Mouse (Mus musculus): ENCODE data around the gene Hnrnpul2. TPM values are rescaled to one million over a fixed set of nuclear protein-coding genes. Genes with fewer than 3 reads are reported as not detected.

Hnrnpul2 gene
- polyA plus RNA-seq (2015; fragmentation: Nextera tagmentation; extraction: Ambion mirVana), result 3.2 and 3.3 TPM in 2 replicates

GRCm38 (mm10) chr19:8819596-8820423 is at the start of gene Hnrnpul2:
Gene Hnrnpul2, plus strand, starts transcription at chr19:8820010.
- WGBS, result under 1% methylated on average over 81 of the region's 83 CpGs

DNA sequence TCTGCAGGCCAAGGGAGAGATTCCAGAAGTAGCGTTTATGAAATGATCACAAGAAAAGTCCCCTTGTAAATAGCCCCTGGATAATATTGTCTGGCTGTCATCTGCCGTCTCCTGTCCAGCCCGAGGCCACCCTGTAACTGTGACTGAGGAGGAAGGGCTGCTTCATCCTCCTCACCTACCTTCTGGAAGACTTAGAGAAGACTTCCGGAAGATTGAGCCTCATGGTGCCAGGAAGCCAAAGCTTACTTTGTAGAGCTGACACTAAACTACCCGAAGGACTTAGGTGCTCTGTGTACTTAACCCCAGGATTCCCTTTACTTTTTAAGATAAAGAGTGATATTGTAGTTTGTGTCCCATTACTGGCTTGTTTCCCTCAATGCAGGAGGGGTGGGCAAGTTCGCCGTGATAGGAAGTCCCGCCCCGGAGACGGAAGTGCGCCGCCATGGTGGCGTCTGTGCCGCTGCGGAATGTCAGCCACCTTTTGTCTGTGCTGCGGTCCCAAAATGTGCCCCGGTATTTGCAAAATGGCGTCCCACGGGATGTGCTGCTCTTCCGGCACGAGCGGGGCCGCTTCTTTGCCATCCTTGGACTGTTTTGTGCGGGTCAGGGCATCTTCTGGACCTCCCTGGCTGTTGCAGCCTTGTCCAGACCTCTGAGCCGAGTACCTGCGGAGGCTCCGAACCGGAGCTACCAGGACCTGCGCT is 49.1 kb upstream of the Hnrnpul2 start, which contains the start of gene Tmem223:
Tmem223 (plus strand) TSS at position 430 of the 704 bp plus-strand sequence.
- Histone ChIP-seq H3K9ac (ENCODE audit: low read length) (peak within 1 kb of the TSS; percentile 98), H3K4me2 (ENCODE audit: low read depth, low read length) (peak within 1 kb of the TSS; percentile 86), H3K27ac (ENCODE audit: low read length) (peak within 1 kb of the TSS; percentile 90), H3K27me3 (ENCODE audit: control insufficient read depth, insufficient read depth, low read length) (no peaks in the 10 kb centered on the region), H3K4me1 (ENCODE audit: control insufficient read depth, insufficient read depth, low read length) (peaks cover 24% of the 10 kb centered on the region), H3K36me3 (ENCODE audit: control insufficient read depth, insufficient read depth) (peaks cover 49% of the 10 kb centered on the region), H3K4me3 (ENCODE audit: low read length) (peak within 1 kb of the TSS; percentile 90), H3K9me3 (replicated peaks; ENCODE audit: control insufficient read depth, low read length) (no peaks in the 10 kb centered on the region)
- no peak for ATAC-seq (replicated peaks; ENCODE audit: extremely low read depth, insufficient read depth, low FRiP score)
- 17% methylated on average over 29 of the region's 29 CpGs for WGBS

More at GRCm38 (mm10) chr19:8819596-8820423, at the start of gene Hnrnpul2:
- H3K9me3 ChIP-seq (replicated peaks; ENCODE audit: control insufficient read depth, low read length), result no peaks in the 10 kb centered on the region
- peaks cover 30% of the 10 kb centered on the region for H3K36me3 ChIP-seq (ENCODE audit: control insufficient read depth, insufficient read depth)
- peak within 1 kb of the TSS; percentile 100 for H3K27ac ChIP-seq (ENCODE audit: low read length)
- ATAC-seq (replicated peaks; ENCODE audit: extremely low read depth, insufficient read depth, low FRiP score), result peak; percentile 94
- no peaks in the 10 kb centered on the region for H3K27me3 ChIP-seq (ENCODE audit: control insufficient read depth, insufficient read depth, low read length)
- H3K9ac ChIP-seq (ENCODE audit: low read length), result peak within 1 kb of the TSS; percentile 98
- H3K4me1 ChIP-seq (ENCODE audit: control insufficient read depth, insufficient read depth, low read length), result peaks cover 29% of the 10 kb centered on the region
- peak within 1 kb of the TSS; percentile 100 for H3K4me3 ChIP-seq (ENCODE audit: low read length)
- peak within 1 kb of the TSS; percentile 88 for H3K4me2 ChIP-seq (ENCODE audit: low read depth, low read length)

DNA sequence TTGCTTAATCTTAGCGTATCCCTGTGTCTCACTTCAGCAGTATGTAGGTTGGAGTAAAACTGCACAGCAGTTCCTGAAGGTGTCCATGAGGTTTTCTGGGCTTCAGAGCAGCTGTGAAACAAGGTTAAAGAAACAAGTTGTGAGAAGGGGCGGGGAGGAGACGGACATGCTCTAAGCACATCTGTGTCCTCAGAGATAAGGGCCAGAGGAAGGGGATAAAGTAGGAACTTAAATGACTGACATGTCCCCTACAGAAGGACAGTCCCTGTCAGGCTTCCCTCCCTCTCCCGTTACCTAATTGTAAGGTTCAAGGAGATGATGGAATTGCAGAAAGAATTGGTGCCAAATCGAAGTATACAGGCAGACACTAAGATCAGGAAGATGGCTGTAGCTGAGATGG is 46.8 kb upstream of the Hnrnpul2 start:
- Histone ChIP-seq H3K4me3 (ENCODE audit: low read length) (peak overlapping the region; percentile 92), H3K27ac (ENCODE audit: low read length) (no peak overlapping the region; the same call in 1 of the 2 replicates), H3K4me2 (ENCODE audit: low read depth, low read length) (peak overlapping the region; percentile 79), H3K4me1 (ENCODE audit: control insufficient read depth, insufficient read depth, low read length) (peaks cover 26% of the 10 kb centered on the region), H3K9me3 (replicated peaks; ENCODE audit: control insufficient read depth, low read length) (no peaks in the 10 kb centered on the region), H3K36me3 (ENCODE audit: control insufficient read depth, insufficient read depth) (peaks cover 28% of the 10 kb centered on the region), H3K9ac (ENCODE audit: low read length) (no peak overlapping the region; the same call in 1 of the 2 replicates), H3K27me3 (ENCODE audit: control insufficient read depth, insufficient read depth, low read length) (no peaks in the 10 kb centered on the region)
- WGBS, result 50% methylated on average over 5 of the region's 5 CpGs
- no peak for ATAC-seq (replicated peaks; ENCODE audit: extremely low read depth, insufficient read depth, low FRiP score)

GRCm38 (mm10) chr19:8773409-8773808 is 46.4 kb upstream of the Hnrnpul2 start:
- 47% methylated on average over 6 of the region's 6 CpGs for WGBS

DNA sequence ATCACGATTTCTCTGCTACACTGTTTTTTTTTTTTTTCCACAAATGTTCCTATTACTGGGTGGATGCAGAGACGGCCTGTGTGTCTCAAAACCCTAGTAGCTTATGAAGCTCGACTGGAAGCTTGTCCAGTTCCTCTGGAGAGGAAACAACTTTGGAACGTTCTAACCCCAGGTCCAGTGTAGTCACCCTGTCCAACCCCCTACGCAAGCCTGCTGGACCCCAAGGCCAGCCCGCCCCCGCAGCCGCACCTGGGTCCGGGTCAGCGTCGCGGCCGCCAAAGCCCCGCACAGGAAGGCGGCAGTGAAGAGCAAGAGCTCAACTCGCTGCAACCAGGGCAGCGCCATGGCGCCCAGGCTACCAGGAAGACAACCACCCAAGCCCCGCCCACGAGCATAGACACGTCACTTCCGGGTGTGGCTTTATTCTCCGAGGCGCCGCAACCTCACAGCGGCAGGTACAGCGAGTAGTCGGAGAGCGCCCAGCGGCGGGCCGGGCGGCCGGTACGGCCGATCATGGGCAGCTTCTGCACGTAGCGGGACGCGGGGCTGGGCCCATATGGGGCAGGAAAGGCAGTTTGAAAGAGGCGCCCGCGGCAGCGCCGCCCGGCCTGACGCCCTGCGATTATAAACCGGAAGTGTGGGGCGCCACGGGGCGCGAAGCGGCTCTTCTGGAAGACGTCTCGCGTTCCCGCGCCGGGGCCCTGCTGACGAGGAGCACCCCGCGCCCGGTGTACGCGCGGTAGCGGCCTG is 45.5 kb upstream of the Hnrnpul2 start, which contains the start of gene Tmem179b:
Tmem179b (minus strand) TSS at position 382 of the 750 bp plus-strand sequence.
- under 1% methylated on average over 64 of the region's 68 CpGs for WGBS
- peak; percentile 91 for ATAC-seq (replicated peaks; ENCODE audit: extremely low read depth, insufficient read depth, low FRiP score)
- H3K36me3 ChIP-seq (ENCODE audit: control insufficient read depth, insufficient read depth), result peaks cover 19% of the 10 kb centered on the region

More at GRCm38 (mm10) chr19:8773409-8773808, 46.4 kb upstream of the Hnrnpul2 start:
- ATAC-seq (replicated peaks; ENCODE audit: extremely low read depth, insufficient read depth, low FRiP score), result no peak
- H3K9me3 ChIP-seq (replicated peaks; ENCODE audit: control insufficient read depth, low read length), result no peaks in the 10 kb centered on the region
- no peak overlapping the region; the same call in 1 of the 2 replicates for H3K27ac ChIP-seq (ENCODE audit: low read length)
- H3K36me3 ChIP-seq (ENCODE audit: control insufficient read depth, insufficient read depth), result peaks cover 24% of the 10 kb centered on the region
- H3K27me3 ChIP-seq (ENCODE audit: control insufficient read depth, insufficient read depth, low read length), result no peaks in the 10 kb centered on the region
- peak overlapping the region; percentile 79 for H3K4me2 ChIP-seq (ENCODE audit: low read depth, low read length)
- H3K4me3 ChIP-seq (ENCODE audit: low read length), result peak overlapping the region; percentile 92
- H3K9ac ChIP-seq (ENCODE audit: low read length), result peak overlapping the region; percentile 98
- H3K4me1 ChIP-seq (ENCODE audit: control insufficient read depth, insufficient read depth, low read length), result peaks cover 26% of the 10 kb centered on the region

DNA sequence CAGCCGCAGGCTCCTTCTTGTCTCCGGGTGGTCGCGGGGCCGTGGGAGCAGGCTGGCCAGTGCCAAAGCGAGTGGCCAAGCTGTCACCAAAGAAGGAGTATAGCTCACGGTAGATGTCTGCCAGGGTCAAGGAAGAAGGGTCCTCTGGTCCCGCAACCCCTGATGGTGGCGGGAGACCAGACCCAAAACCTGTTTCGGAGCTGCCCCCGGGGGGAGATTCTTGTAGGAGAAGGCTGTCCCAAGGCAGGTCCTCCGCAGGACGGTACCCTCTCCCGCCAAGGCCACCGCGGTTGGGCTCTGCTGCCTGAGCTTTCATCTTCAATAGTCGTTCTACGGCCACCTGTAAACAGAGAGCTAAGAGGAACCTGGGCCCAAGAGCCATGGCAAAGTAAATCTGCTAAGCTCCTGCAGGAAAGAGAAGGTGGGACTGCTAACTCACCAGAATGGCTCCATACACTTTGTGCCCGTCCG is 44.8 kb upstream of the Hnrnpul2 start:
- peaks cover 11% of the 10 kb centered on the region for H3K36me3 ChIP-seq (ENCODE audit: control insufficient read depth, insufficient read depth)
- H3K9me3 ChIP-seq (replicated peaks; ENCODE audit: control insufficient read depth, low read length), result no peaks in the 10 kb centered on the region
- ATAC-seq (replicated peaks; ENCODE audit: extremely low read depth, insufficient read depth, low FRiP score), result no peak
- H3K27me3 ChIP-seq (ENCODE audit: control insufficient read depth, insufficient read depth, low read length), result no peaks in the 10 kb centered on the region
- H3K4me3 ChIP-seq (ENCODE audit: low read length), result peak overlapping the region; percentile 92
- 4% methylated on average over 20 of the region's 20 CpGs for WGBS
- peaks cover 26% of the 10 kb centered on the region for H3K4me1 ChIP-seq (ENCODE audit: control insufficient read depth, insufficient read depth, low read length)
- H3K27ac ChIP-seq (ENCODE audit: low read length), result peak overlapping the region; percentile 98
- peak overlapping the region; percentile 98 for H3K9ac ChIP-seq (ENCODE audit: low read length)
- peak overlapping the region; percentile 79 for H3K4me2 ChIP-seq (ENCODE audit: low read depth, low read length)

More for the DNA sequence above, 45.5 kb upstream of the Hnrnpul2 start, which contains the start of gene Tmem179b:
- Histone ChIP-seq H3K4me1 (ENCODE audit: control insufficient read depth, insufficient read depth, low read length) (peaks cover 26% of the 10 kb centered on the region), H3K4me3 (ENCODE audit: low read length) (peak within 1 kb of the TSS; percentile 92), H3K9ac (ENCODE audit: low read length) (peak within 1 kb of the TSS; percentile 98), H3K27me3 (ENCODE audit: control insufficient read depth, insufficient read depth, low read length) (no peaks in the 10 kb centered on the region), H3K27ac (ENCODE audit: low read length) (peak within 1 kb of the TSS; percentile 98), H3K4me2 (ENCODE audit: low read depth, low read length) (peak within 1 kb of the TSS; percentile 79), H3K9me3 (replicated peaks; ENCODE audit: control insufficient read depth, low read length) (no peaks in the 10 kb centered on the region)

DNA sequence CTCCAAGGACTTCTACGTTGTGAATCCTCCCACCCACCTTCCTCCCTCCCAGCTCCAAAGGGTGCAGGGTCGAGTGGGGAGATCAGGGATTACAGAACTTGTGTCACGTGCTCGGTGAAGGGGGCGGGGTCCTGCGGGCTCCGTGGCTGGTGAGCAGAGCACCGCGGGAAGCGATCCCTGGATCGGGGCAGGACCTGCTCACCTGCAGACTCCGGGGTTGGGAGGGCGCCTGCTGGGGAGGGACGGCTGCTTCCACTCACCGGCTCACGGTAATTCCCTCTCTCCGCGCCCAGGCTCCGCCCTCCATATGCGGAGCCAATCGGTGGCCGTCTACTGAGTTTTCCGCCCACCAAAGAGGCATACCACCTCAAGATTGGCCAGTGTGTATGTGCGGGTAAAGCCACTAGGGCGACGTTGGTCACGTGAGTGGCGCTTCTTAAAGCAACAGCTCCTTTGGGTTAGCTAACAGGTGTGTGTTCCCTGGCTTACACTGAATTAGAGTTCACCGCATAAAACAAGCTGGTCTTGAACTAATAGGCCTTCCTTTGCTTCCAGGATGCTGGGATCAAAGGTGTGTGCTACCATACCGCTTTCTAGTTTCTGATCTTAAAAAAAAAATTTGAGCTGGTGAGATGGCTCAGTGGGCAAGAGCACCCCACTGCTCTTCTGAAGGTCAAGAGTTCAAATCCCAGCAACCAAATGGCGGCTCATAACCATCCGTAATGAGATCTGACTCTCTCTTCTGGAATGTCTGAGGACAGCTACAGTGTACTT is 33.6 kb upstream of the Hnrnpul2 start, which contains the start of gene Taf6l:
Taf6l (minus strand) TSS at position 410 of the 774 bp plus-strand sequence.
- Histone ChIP-seq H3K27me3 (ENCODE audit: control insufficient read depth, insufficient read depth, low read length) (no peaks in the 10 kb centered on the region), H3K4me2 (ENCODE audit: low read depth, low read length) (peak within 1 kb of the TSS; percentile 74), H3K36me3 (ENCODE audit: control insufficient read depth, insufficient read depth) (peaks cover 10% of the 10 kb centered on the region; the same call in 1 of the 2 replicates), H3K27ac (ENCODE audit: low read length) (peak within 1 kb of the TSS; percentile 58), H3K9me3 (replicated peaks; ENCODE audit: control insufficient read depth, low read length) (no peaks in the 10 kb centered on the region), H3K4me3 (ENCODE audit: low read length) (peak within 1 kb of the TSS; percentile 63), H3K9ac (ENCODE audit: low read length) (peak within 1 kb of the TSS; percentile 71), H3K4me1 (ENCODE audit: control insufficient read depth, insufficient read depth, low read length) (peaks cover 4% of the 10 kb centered on the region)
- ATAC-seq (replicated peaks; ENCODE audit: extremely low read depth, insufficient read depth, low FRiP score), result peak; percentile 99
- under 1% methylated on average over 32 of the region's 32 CpGs for WGBS
